ENCODE assay signal across 8 mouse cellular contexts in the genomic region with DNA sequence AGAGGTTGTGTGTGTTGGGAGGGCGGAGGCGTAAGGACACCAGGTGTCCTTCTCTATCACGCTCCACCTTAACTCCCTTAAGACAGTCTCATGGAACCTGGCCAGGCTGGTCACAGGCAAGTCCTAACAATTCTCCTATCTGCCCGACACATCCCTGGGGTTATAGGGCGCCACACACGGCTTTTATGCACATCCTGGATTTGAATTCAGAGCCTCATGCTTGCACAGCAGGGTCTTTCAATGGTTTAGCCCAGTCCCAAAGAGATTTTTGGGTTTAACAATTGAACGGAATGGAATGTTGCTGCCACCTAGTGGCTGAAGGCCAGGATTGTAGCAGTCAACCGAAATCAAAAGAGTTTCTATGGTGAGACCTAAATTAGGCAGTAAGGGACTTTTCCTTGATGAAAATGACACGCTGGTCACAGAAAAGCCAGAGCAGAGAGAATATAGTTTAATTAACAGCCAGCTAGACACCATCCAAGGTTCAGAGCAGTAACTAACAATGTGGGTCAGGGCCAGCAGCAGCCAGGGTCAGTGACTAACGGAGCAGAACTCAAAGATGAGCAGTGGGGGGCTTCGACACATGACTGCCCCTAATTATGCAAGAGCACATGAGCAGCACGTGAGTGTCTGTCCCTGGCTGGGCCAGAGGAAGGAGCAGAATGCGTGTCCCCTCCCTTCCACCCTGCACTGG. TPM values are rescaled to one million over a fixed set of nuclear protein-coding genes. Genes with fewer than 3 reads are reported as not detected.
DNase-seq lines count a peak whose midpoint lies in the region; ATAC-seq and TF ChIP-seq lines count a peak whose summit lies in the region.

No protein-coding gene starts in this region.

- peak overlapping the region; percentile 27; the same call in 1 of the 2 replicates for H3K4me3 ChIP-seq in heart, embryonic 13.5 days
- H3K4me3 ChIP-seq in kidney, postnatal 0 days (replicated peaks; ENCODE audit: low read depth, low read length) = no peak overlapping the region
- no peak overlapping the region for H3K4me3 ChIP-seq in liver, embryonic 13.5 days (replicated peaks)
- H3K4me3 ChIP-seq in neural tube, embryonic 11.5 days (ENCODE audit: low read depth, low read length) = no peak overlapping the region

- peak overlapping the region; percentile 64 for H3K4me2 ChIP-seq in heart, embryonic 13.5 days
- H3K4me2 ChIP-seq in kidney, postnatal 0 days (ENCODE audit: low read length) = peak overlapping the region; percentile 40
- H3K4me2 ChIP-seq in liver, embryonic 13.5 days = peak overlapping the region; percentile 61
- no peak overlapping the region for H3K4me2 ChIP-seq in neural tube, embryonic 11.5 days (ENCODE audit: low read depth)

- ATAC-seq in erythroblast, adult 5-6 weeks (replicated peaks; ENCODE audit: low FRiP score, poor library complexity, severe bottlenecking) = peak; percentile 84
- no peak for ATAC-seq in heart, embryonic 13.5 days (ENCODE audit: extremely low read depth, insufficient number of reproducible peaks, low FRiP score, low TSS enrichment)
- ATAC-seq in kidney, postnatal 0 days (replicated peaks; ENCODE audit: low FRiP score, low read depth) = peak; percentile 77
- ATAC-seq in liver, embryonic 13.5 days (ENCODE audit: low read depth) = peak; percentile 56
- peak; percentile 71 for ATAC-seq in neural tube, embryonic 11.5 days (ENCODE audit: insufficient read depth, low FRiP score, low TSS enrichment)

- DNase-seq in ES-CJ7 (ENCODE audit: low read depth, low spot score) = peak; percentile 83
- DNase-seq in brain, adult 2 months (ENCODE audit: low read depth, low spot score) = peak; percentile 80
- DNase-seq in kidney, postnatal 0 days (ENCODE audit: low spot score) = peak; percentile 83
- DNase-seq in liver, embryonic 13.5 days = no peak
- peak; percentile 77 for DNase-seq in neural tube, embryonic 11.5 days (ENCODE audit: low spot score)
- peak; percentile 83 for DNase-seq in thymus, postnatal 0 days (ENCODE audit: low spot score)

- 0 out of 2 replicates have a peak, but pooled peaks cover 4% of the 10 kb centered on the region for H3K27me3 ChIP-seq in heart, embryonic 13.5 days (replicated peaks)
- H3K27me3 ChIP-seq in kidney, postnatal 0 days (ENCODE audit: insufficient read depth, low read length) = no peaks in the 10 kb centered on the region
- no peaks in the 10 kb centered on the region for H3K27me3 ChIP-seq in liver, embryonic 13.5 days
- no peaks in the 10 kb centered on the region for H3K27me3 ChIP-seq in neural tube, embryonic 11.5 days (ENCODE audit: control insufficient read depth, insufficient read depth, low read length)

- H3K4me1 ChIP-seq in heart, embryonic 13.5 days = peaks cover 11% of the 10 kb centered on the region
- H3K4me1 ChIP-seq in kidney, postnatal 0 days (replicated peaks; ENCODE audit: insufficient read depth, low read length) = no peaks in the 10 kb centered on the region
- peaks cover 21% of the 10 kb centered on the region for H3K4me1 ChIP-seq in liver, embryonic 13.5 days (replicated peaks)
- no peaks in the 10 kb centered on the region; the same call in 1 of the 2 replicates for H3K4me1 ChIP-seq in neural tube, embryonic 11.5 days (ENCODE audit: control insufficient read depth, insufficient read depth, low read length)

- 0 out of 2 replicates have a peak overlapping the region, but pooled peaks have one; percentile 13 for H3K9ac ChIP-seq in heart, embryonic 13.5 days
- no peak overlapping the region for H3K9ac ChIP-seq in kidney, postnatal 0 days (ENCODE audit: low read depth, low read length)
- no peak overlapping the region for H3K9ac ChIP-seq in liver, embryonic 13.5 days
- no peak overlapping the region; the same call in 1 of the 2 replicates for H3K9ac ChIP-seq in neural tube, embryonic 11.5 days (ENCODE audit: low read length)

- TF ChIP-seq CTCF in kidney, postnatal 0 days (IDR thresholded peaks at IDR 0.05; ENCODE audit: low read depth) = peak; percentile 92

- H3K36me3 ChIP-seq in heart, embryonic 13.5 days = no peaks in the 10 kb centered on the region
- H3K36me3 ChIP-seq in kidney, postnatal 0 days (ENCODE audit: insufficient read depth, low read length) = no peaks in the 10 kb centered on the region
- H3K36me3 ChIP-seq in liver, embryonic 13.5 days = no peaks in the 10 kb centered on the region
- no peaks in the 10 kb centered on the region for H3K36me3 ChIP-seq in neural tube, embryonic 11.5 days (ENCODE audit: control insufficient read depth, insufficient read depth, low read length)

- 15% methylated on average over 13 of the region's 13 CpGs for WGBS in heart, embryonic 13.5 days
- 16% methylated on average over 13 of the region's 13 CpGs for WGBS in kidney, postnatal 0 days
- 20% methylated on average over 13 of the region's 13 CpGs for WGBS in liver, embryonic 13.5 days (ENCODE audit: insufficient replicate concordance)
- WGBS in neural tube, embryonic 11.5 days = 12% methylated on average over 13 of the region's 13 CpGs

- H3K27ac ChIP-seq in heart, embryonic 13.5 days (replicated peaks) = no peak overlapping the region
- H3K27ac ChIP-seq in kidney, postnatal 0 days = no peak overlapping the region
- H3K27ac ChIP-seq in liver, embryonic 13.5 days = 0 out of 2 replicates have a peak overlapping the region, but pooled peaks have one; percentile 5
- no peak overlapping the region for H3K27ac ChIP-seq in neural tube, embryonic 11.5 days (ENCODE audit: low read depth, low read length)

- no peaks in the 10 kb centered on the region for H3K9me3 ChIP-seq in heart, embryonic 13.5 days
- H3K9me3 ChIP-seq in kidney, postnatal 0 days (replicated peaks; ENCODE audit: low read length) = no peaks in the 10 kb centered on the region
- no peaks in the 10 kb centered on the region for H3K9me3 ChIP-seq in liver, embryonic 13.5 days (replicated peaks)
- H3K9me3 ChIP-seq in neural tube, embryonic 11.5 days (ENCODE audit: control insufficient read depth, low read length) = no peaks in the 10 kb centered on the region

RNA-seq across cellular contexts. Expression of a gene that starts 13.9 kb away (rescaled TPM):
- 31.1 and 33.4 TPM in 2 replicates for total RNA-seq in erythroblast, adult 5-6 weeks (2015; ENCODE audit: low replicate concordance)
- total RNA-seq in erythroblast, adult 5-6 weeks (2017; ENCODE audit: low replicate concordance) = 42.4 and 55.0 TPM in 2 replicates
- 1.0 and 1.1 TPM in 2 replicates for polyA plus RNA-seq in heart, embryonic 13.5 days (2015; fragmentation: Nextera tagmentation; extraction: Ambion mirVana)
- polyA plus RNA-seq in kidney, postnatal 0 days (2015; fragmentation: Nextera tagmentation; extraction: Ambion mirVana) = 2.4 and 2.6 TPM in 2 replicates
- polyA plus RNA-seq in liver, embryonic 13.5 days (2015; fragmentation: Nextera tagmentation; extraction: Ambion mirVana) = 3.7 and 4.5 TPM in 2 replicates
- polyA plus RNA-seq in neural tube, embryonic 11.5 days (2014; fragmentation: Nextera tagmentation; extraction: Ambion mirVana) = 1.8 and 1.9 TPM in 2 replicates
- 3.6 and 5.1 TPM in 2 replicates for polyA plus RNA-seq in thymus, postnatal 0 days (2015; fragmentation: Nextera tagmentation; extraction: Ambion mirVana)

RNA-seq across cellular contexts. Expression of a gene that starts 38.3 kb away (rescaled TPM):
- total RNA-seq in erythroblast, adult 5-6 weeks (2015; ENCODE audit: low replicate concordance) = 2.7 and 7.1 TPM in 2 replicates
- total RNA-seq in erythroblast, adult 5-6 weeks (2017; ENCODE audit: low replicate concordance) = 7.2 and 7.8 TPM in 2 replicates
- polyA plus RNA-seq in heart, embryonic 13.5 days (2015; fragmentation: Nextera tagmentation; extraction: Ambion mirVana) = 5.7 and 6.0 TPM in 2 replicates
- 12.2 and 12.5 TPM in 2 replicates for polyA plus RNA-seq in kidney, postnatal 0 days (2015; fragmentation: Nextera tagmentation; extraction: Ambion mirVana)
- polyA plus RNA-seq in liver, embryonic 13.5 days (2015; fragmentation: Nextera tagmentation; extraction: Ambion mirVana) = 3.4 and 3.5 TPM in 2 replicates
- polyA plus RNA-seq in neural tube, embryonic 11.5 days (2014; fragmentation: Nextera tagmentation; extraction: Ambion mirVana) = 10.7 and 10.9 TPM in 2 replicates
- 17.4 and 18.0 TPM in 2 replicates for polyA plus RNA-seq in thymus, postnatal 0 days (2015; fragmentation: Nextera tagmentation; extraction: Ambion mirVana)
